Mouse (Mus musculus): ENCODE data around the gene Ptprm.
"Not testable (repeated sequence)": the region's sequence is repeated elsewhere in the genome, so short reads cannot be mapped to it uniquely, and the experiment has no call there.

Ptprm gene

GRCm38 (mm10) chr17:66874810-66875209 lies 479.4 kb downstream of the Ptprm start:
- DNase-seq (ENCODE audit: low read depth, low spot score): peak; percentile 22

GRCm38 (mm10) chr17:66871396-66871795 lies 482.9 kb downstream of the Ptprm start:
- no peak for DNase-seq (ENCODE audit: low read depth, low spot score)

GRCm38 (mm10) chr17:66869581-66870002 lies 484.7 kb downstream of the Ptprm start:
- DNase-seq (ENCODE audit: low read depth, low spot score): peak; percentile 37

- no peak for DNase-seq (ENCODE audit: low read depth, low spot score)
These were observed 489.8 kb downstream of the Ptprm start for GRCm38 (mm10) chr17:66864441-66864840.

GRCm38 (mm10) chr17:66861557-66861956 lies 492.7 kb downstream of the Ptprm start:
- DNase-seq (ENCODE audit: low read depth, low spot score): no peak

- no peak for DNase-seq (ENCODE audit: low read depth, low spot score)
These were observed 495.5 kb downstream of the Ptprm start for GRCm38 (mm10) chr17:66858757-66859156.

- DNase-seq (ENCODE audit: low read depth, low spot score): no peak
These were observed 501.8 kb downstream of the Ptprm start for GRCm38 (mm10) chr17:66852496-66852895.

GRCm38 (mm10) chr17:66847011-66847410 lies 507.2 kb downstream of the Ptprm start:
- DNase-seq (ENCODE audit: low read depth, low spot score): not testable (repeated sequence)

- DNase-seq (ENCODE audit: low read depth, low spot score): no peak
These were observed 531.9 kb downstream of the Ptprm start for GRCm38 (mm10) chr17:66822347-66822746.

GRCm38 (mm10) chr17:66817380-66817779 lies 536.9 kb downstream of the Ptprm start:
- DNase-seq (ENCODE audit: low read depth, low spot score): no peak

GRCm38 (mm10) chr17:66815921-66816320 lies 538.3 kb downstream of the Ptprm start:
- no peak for DNase-seq (ENCODE audit: low read depth, low spot score)

GRCm38 (mm10) chr17:66813786-66814185 lies 540.5 kb downstream of the Ptprm start:
- no peak for DNase-seq (ENCODE audit: low read depth, low spot score)

- no peak for DNase-seq (ENCODE audit: low read depth, low spot score)
These were observed 540.9 kb downstream of the Ptprm start for GRCm38 (mm10) chr17:66813346-66813745.

- no peak for DNase-seq (ENCODE audit: low read depth, low spot score)
These were observed 544.5 kb downstream of the Ptprm start for GRCm38 (mm10) chr17:66809786-66810185.

GRCm38 (mm10) chr17:66808186-66808585 lies 546.1 kb downstream of the Ptprm start:
- no peak for DNase-seq (ENCODE audit: low read depth, low spot score)

- DNase-seq (ENCODE audit: low read depth, low spot score): no peak
These were observed 552.2 kb downstream of the Ptprm start for GRCm38 (mm10) chr17:66801831-66802687.

GRCm38 (mm10) chr17:66800231-66800630 lies 554.0 kb downstream of the Ptprm start:
- DNase-seq (ENCODE audit: low read depth, low spot score): no peak

- DNase-seq (ENCODE audit: low read depth, low spot score): no peak
These were observed 568.1 kb downstream of the Ptprm start for GRCm38 (mm10) chr17:66786166-66786565.

GRCm38 (mm10) chr17:66785586-66785985 lies 568.7 kb downstream of the Ptprm start:
- no peak for DNase-seq (ENCODE audit: low read depth, low spot score)

- no peak for DNase-seq (ENCODE audit: low read depth, low spot score)
These were observed 570.7 kb downstream of the Ptprm start for GRCm38 (mm10) chr17:66783601-66784000.

GRCm38 (mm10) chr17:66783075-66783492 lies 571.2 kb downstream of the Ptprm start:
- DNase-seq (ENCODE audit: low read depth, low spot score): no peak

- DNase-seq (ENCODE audit: low read depth, low spot score): no peak
These were observed 572.3 kb downstream of the Ptprm start for GRCm38 (mm10) chr17:66781910-66782309.

- no peak for DNase-seq (ENCODE audit: low read depth, low spot score)
These were observed 575.2 kb downstream of the Ptprm start for GRCm38 (mm10) chr17:66779026-66779425.
